Mouse (Mus musculus): ENCODE measurements around the gene Gnaq. TPM values are rescaled to one million over a fixed set of nuclear protein-coding genes. Genes with fewer than 3 reads are reported as not detected.

The Gnaq gene
- polyA plus RNA-seq, 1 experiment, result 8.1 TPM

GRCm38 (mm10) chr19:16109901-16110300, 22.7 kb upstream of the Gnaq start:
- Histone ChIP-seq H3K36me3 (ENCODE audit: control insufficient read depth, insufficient read depth, low read length) (no peaks in the 10 kb centered on the region), H3K4me1 (replicated peaks; ENCODE audit: control insufficient read depth, insufficient read depth, low read length) (no peaks in the 10 kb centered on the region), H3K4me3 (ENCODE audit: control insufficient read depth, insufficient read depth, low read length) (no peak overlapping the region), H3K27ac (ENCODE audit: control insufficient read depth, insufficient read depth, low read length) (no peak overlapping the region), H3K27me3 (ENCODE audit: control insufficient read depth, insufficient read depth, low read length) (no peaks in the 10 kb centered on the region)
- WGBS, result 89% methylated on average over 3 of the region's 3 CpGs
- no peak for DNase-seq
- no peak for TF ChIP-seq POLR2A (IDR thresholded peaks at IDR 0.05; ENCODE audit: control insufficient read depth, extremely low read depth, insufficient read depth, low read length, poor library complexity)
- TF ChIP-seq CTCF (IDR thresholded peaks at IDR 0.05; ENCODE audit: borderline replicate concordance, control insufficient read depth, extremely low read depth, insufficient read depth, low read length, poor library complexity), result no peak

GRCm38 (mm10) chr19:16110670-16111069, 22.0 kb upstream of the Gnaq start:
- TF ChIP-seq CTCF (IDR thresholded peaks at IDR 0.05; ENCODE audit: borderline replicate concordance, control insufficient read depth, extremely low read depth, insufficient read depth, low read length, poor library complexity) (no peak), POLR2A (IDR thresholded peaks at IDR 0.05; ENCODE audit: control insufficient read depth, extremely low read depth, insufficient read depth, low read length, poor library complexity) (no peak)
- WGBS, result 68% methylated on average over 3 of the region's 3 CpGs
- no peak for DNase-seq
- no peaks in the 10 kb centered on the region for H3K4me1 ChIP-seq (replicated peaks; ENCODE audit: control insufficient read depth, insufficient read depth, low read length)
- H3K27me3 ChIP-seq (ENCODE audit: control insufficient read depth, insufficient read depth, low read length), result no peaks in the 10 kb centered on the region
- H3K27ac ChIP-seq (ENCODE audit: control insufficient read depth, insufficient read depth, low read length), result no peak overlapping the region
- H3K4me3 ChIP-seq (ENCODE audit: control insufficient read depth, insufficient read depth, low read length), result no peak overlapping the region
- H3K36me3 ChIP-seq (ENCODE audit: control insufficient read depth, insufficient read depth, low read length), result no peaks in the 10 kb centered on the region

DNA sequence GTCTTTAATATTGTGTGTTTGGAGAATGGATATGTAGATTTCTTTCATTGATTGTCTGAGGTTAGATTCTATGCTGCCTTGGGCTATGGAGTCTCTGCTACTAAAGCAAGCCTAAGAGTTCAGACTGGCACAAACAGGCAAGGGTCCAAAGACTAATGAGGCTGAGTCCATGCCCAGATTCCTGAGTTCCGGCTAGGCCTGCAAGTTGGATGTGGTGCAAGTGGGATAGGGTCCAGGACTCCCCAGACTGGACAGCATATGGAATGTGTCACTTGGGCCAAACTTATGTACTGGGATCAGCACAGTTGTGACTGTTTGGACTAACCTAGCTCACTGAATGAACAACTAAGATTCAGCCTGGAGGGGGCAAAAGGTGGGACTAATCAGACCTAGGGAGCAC, 19.3 kb upstream of the Gnaq start:
- no peaks in the 10 kb centered on the region for H3K36me3 ChIP-seq (ENCODE audit: control insufficient read depth, insufficient read depth, low read length)
- H3K4me3 ChIP-seq (ENCODE audit: control insufficient read depth, insufficient read depth, low read length), result no peak overlapping the region
- 92% methylated on average over 1 of the region's 1 CpGs for WGBS
- DNase-seq, result no peak
- H3K27ac ChIP-seq (ENCODE audit: control insufficient read depth, insufficient read depth, low read length), result no peak overlapping the region
- H3K4me1 ChIP-seq (replicated peaks; ENCODE audit: control insufficient read depth, insufficient read depth, low read length), result no peaks in the 10 kb centered on the region
- no peak for TF ChIP-seq CTCF (IDR thresholded peaks at IDR 0.05; ENCODE audit: borderline replicate concordance, control insufficient read depth, extremely low read depth, insufficient read depth, low read length, poor library complexity)
- TF ChIP-seq POLR2A (IDR thresholded peaks at IDR 0.05; ENCODE audit: control insufficient read depth, extremely low read depth, insufficient read depth, low read length, poor library complexity), result no peak
- H3K27me3 ChIP-seq (ENCODE audit: control insufficient read depth, insufficient read depth, low read length), result no peaks in the 10 kb centered on the region

DNA sequence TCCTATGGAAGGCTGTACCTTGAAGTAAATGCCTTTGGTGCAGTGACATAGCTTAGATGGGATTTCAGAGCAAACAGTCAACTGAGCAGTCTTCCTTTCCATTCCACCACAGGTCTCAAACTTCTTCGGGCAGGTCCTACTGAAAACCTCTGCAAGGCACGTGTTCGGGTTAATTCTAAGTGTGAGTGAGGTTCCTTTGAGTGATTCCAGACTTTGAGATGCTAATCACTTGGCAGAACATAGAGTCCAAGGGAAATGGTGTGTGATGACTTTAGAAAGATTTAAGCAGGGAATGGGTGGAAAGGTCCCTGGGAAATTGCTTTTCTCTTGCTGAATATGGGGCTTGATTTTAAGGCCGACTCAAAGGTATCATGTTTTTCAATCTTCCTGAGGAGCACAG, 14.2 kb upstream of the Gnaq start:
- Histone ChIP-seq H3K36me3 (ENCODE audit: control insufficient read depth, insufficient read depth, low read length) (no peaks in the 10 kb centered on the region), H3K4me1 (replicated peaks; ENCODE audit: control insufficient read depth, insufficient read depth, low read length) (no peaks in the 10 kb centered on the region), H3K27ac (ENCODE audit: control insufficient read depth, insufficient read depth, low read length) (no peak overlapping the region), H3K4me3 (ENCODE audit: control insufficient read depth, insufficient read depth, low read length) (no peak overlapping the region), H3K27me3 (ENCODE audit: control insufficient read depth, insufficient read depth, low read length) (no peaks in the 10 kb centered on the region)
- 94% methylated on average over 4 of the region's 4 CpGs for WGBS
- DNase-seq, result no peak
- TF ChIP-seq CTCF (IDR thresholded peaks at IDR 0.05; ENCODE audit: borderline replicate concordance, control insufficient read depth, extremely low read depth, insufficient read depth, low read length, poor library complexity) (no peak), POLR2A (IDR thresholded peaks at IDR 0.05; ENCODE audit: control insufficient read depth, extremely low read depth, insufficient read depth, low read length, poor library complexity) (no peak)

DNA sequence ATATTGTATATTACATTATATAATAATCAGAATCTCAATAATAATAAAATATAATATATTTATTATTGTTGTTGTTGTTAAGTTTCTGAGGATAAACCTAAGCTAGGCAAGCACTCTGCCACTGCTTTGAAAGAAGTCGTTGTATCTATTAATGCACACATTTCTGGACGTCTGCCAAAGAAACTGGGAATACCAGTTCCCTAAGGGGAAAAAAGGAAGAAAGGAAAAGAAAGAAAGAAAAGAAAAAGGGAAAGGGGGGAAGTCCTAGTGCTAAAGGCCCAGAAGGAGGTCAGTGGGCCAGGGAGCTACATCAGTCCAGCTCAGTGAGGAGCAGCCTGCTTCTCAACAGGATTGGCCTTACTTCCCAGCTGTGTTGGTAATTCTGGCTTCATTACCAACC, 11.3 kb upstream of the Gnaq start:
- WGBS, result 83% methylated on average over 2 of the region's 2 CpGs
- no peak for DNase-seq

DNA sequence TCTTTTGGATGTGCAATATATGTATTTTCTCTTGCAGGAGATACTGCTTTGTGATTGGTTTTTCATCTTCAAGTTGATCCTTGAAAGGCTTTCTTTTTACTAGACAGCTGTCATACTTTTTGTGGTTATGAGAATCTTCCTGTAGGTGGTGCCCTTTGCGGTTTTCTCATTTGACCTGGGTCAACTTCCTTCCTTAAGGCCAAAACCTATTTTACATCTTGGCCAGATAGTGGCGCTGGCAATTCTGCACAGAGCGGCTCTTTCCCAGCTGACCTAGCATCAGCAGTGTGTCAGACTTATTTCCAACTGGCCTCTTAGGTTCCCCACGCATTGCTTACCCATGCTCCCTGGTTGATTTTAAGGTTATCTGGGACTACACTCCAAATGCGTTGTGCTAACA, 3.9 kb upstream of the Gnaq start:
- TF ChIP-seq POLR2A (IDR thresholded peaks at IDR 0.05; ENCODE audit: control insufficient read depth, extremely low read depth, insufficient read depth, low read length, poor library complexity) (no peak), CTCF (IDR thresholded peaks at IDR 0.05; ENCODE audit: borderline replicate concordance, control insufficient read depth, extremely low read depth, insufficient read depth, low read length, poor library complexity) (no peak)
- WGBS, result 28% methylated on average over 5 of the region's 5 CpGs

More for the DNA sequence above, 11.3 kb upstream of the Gnaq start:
- H3K27ac ChIP-seq (ENCODE audit: control insufficient read depth, insufficient read depth, low read length), result no peak overlapping the region
- TF ChIP-seq POLR2A (IDR thresholded peaks at IDR 0.05; ENCODE audit: control insufficient read depth, extremely low read depth, insufficient read depth, low read length, poor library complexity) (no peak), CTCF (IDR thresholded peaks at IDR 0.05; ENCODE audit: borderline replicate concordance, control insufficient read depth, extremely low read depth, insufficient read depth, low read length, poor library complexity) (no peak)
- no peaks in the 10 kb centered on the region for H3K4me1 ChIP-seq (replicated peaks; ENCODE audit: control insufficient read depth, insufficient read depth, low read length)
- no peaks in the 10 kb centered on the region for H3K36me3 ChIP-seq (ENCODE audit: control insufficient read depth, insufficient read depth, low read length)
- H3K27me3 ChIP-seq (ENCODE audit: control insufficient read depth, insufficient read depth, low read length), result no peaks in the 10 kb centered on the region
- H3K4me3 ChIP-seq (ENCODE audit: control insufficient read depth, insufficient read depth, low read length), result no peak overlapping the region

GRCm38 (mm10) chr19:16129171-16129570, 3.5 kb upstream of the Gnaq start:
- Histone ChIP-seq H3K4me3 (ENCODE audit: control insufficient read depth, insufficient read depth, low read length) (no peak overlapping the region), H3K27me3 (ENCODE audit: control insufficient read depth, insufficient read depth, low read length) (no peaks in the 10 kb centered on the region), H3K27ac (ENCODE audit: control insufficient read depth, insufficient read depth, low read length) (no peak overlapping the region), H3K4me1 (replicated peaks; ENCODE audit: control insufficient read depth, insufficient read depth, low read length) (peaks cover 8% of the 10 kb centered on the region; the same call in 1 of the 2 replicates), H3K36me3 (ENCODE audit: control insufficient read depth, insufficient read depth, low read length) (no peaks in the 10 kb centered on the region)
- TF ChIP-seq POLR2A (IDR thresholded peaks at IDR 0.05; ENCODE audit: control insufficient read depth, extremely low read depth, insufficient read depth, low read length, poor library complexity), result no peak
- no peak for TF ChIP-seq CTCF (IDR thresholded peaks at IDR 0.05; ENCODE audit: borderline replicate concordance, control insufficient read depth, extremely low read depth, insufficient read depth, low read length, poor library complexity)
- no peak for DNase-seq
- WGBS, result 88% methylated on average over 2 of the region's 2 CpGs

More for the DNA sequence above, 3.9 kb upstream of the Gnaq start:
- Histone ChIP-seq H3K4me3 (ENCODE audit: control insufficient read depth, insufficient read depth, low read length) (no peak overlapping the region), H3K36me3 (ENCODE audit: control insufficient read depth, insufficient read depth, low read length) (no peaks in the 10 kb centered on the region), H3K27me3 (ENCODE audit: control insufficient read depth, insufficient read depth, low read length) (no peaks in the 10 kb centered on the region), H3K4me1 (replicated peaks; ENCODE audit: control insufficient read depth, insufficient read depth, low read length) (peaks cover 6% of the 10 kb centered on the region; the same call in 1 of the 2 replicates), H3K27ac (ENCODE audit: control insufficient read depth, insufficient read depth, low read length) (no peak overlapping the region)
- DNase-seq, result peak; percentile 40

All from thymus, adult 2 months (tissue).